Mouse (Mus musculus): ENCODE results near the gene Abcb9. TPM values are rescaled to one million over a fixed set of nuclear protein-coding genes. Genes with fewer than 3 reads are reported as not detected.

Abcb9 gene
- polyA plus RNA-seq, 1 experiment from 2014 or later, result 0.20 TPM

GRCm38 (mm10) chr5:124100128-124101044 lies 4.8 kb upstream of the Abcb9 start:
- Histone ChIP-seq H3K27me3 (ENCODE audit: control insufficient read depth, insufficient read depth, low read length) (peaks cover 3% of the 10 kb centered on the region; the same call in 1 of the 2 replicates), H3K9ac (ENCODE audit: low read length) (no peak overlapping the region), H3K36me3 (ENCODE audit: control insufficient read depth, insufficient read depth, low read length) (no peaks in the 10 kb centered on the region), H3K4me2 (ENCODE audit: low read depth, severe bottlenecking) (no peak overlapping the region), H3K4me1 (ENCODE audit: control insufficient read depth, insufficient read depth, low read length) (no peaks in the 10 kb centered on the region), H3K4me3 (ENCODE audit: low read depth, low read length) (no peak overlapping the region), H3K27ac (replicated peaks; ENCODE audit: low read depth, low read length) (no peak overlapping the region), H3K9me3 (ENCODE audit: control insufficient read depth, low read length) (peaks cover 3% of the 10 kb centered on the region; the same call in 1 of the 2 replicates)
- 87% methylated on average over 11 of the region's 11 CpGs for WGBS
- no peak for DNase-seq (ENCODE audit: low spot score)
- ATAC-seq (ENCODE audit: insufficient number of reproducible peaks, low FRiP score, low TSS enrichment, low read depth), result no peak

GRCm38 (mm10) chr5:124098923-124099322 lies 3.3 kb upstream of the Abcb9 start:
- no peak for DNase-seq (ENCODE audit: low spot score)
- Histone ChIP-seq H3K4me3 (ENCODE audit: low read depth, low read length) (no peak overlapping the region), H3K36me3 (ENCODE audit: control insufficient read depth, insufficient read depth, low read length) (no peaks in the 10 kb centered on the region), H3K27me3 (ENCODE audit: control insufficient read depth, insufficient read depth, low read length) (peaks cover 10% of the 10 kb centered on the region; the same call in 1 of the 2 replicates), H3K9ac (ENCODE audit: low read length) (no peak overlapping the region), H3K9me3 (ENCODE audit: control insufficient read depth, low read length) (peaks cover 3% of the 10 kb centered on the region; the same call in 1 of the 2 replicates), H3K4me2 (ENCODE audit: low read depth, severe bottlenecking) (no peak overlapping the region), H3K27ac (replicated peaks; ENCODE audit: low read depth, low read length) (no peak overlapping the region), H3K4me1 (ENCODE audit: control insufficient read depth, insufficient read depth, low read length) (no peaks in the 10 kb centered on the region)
- 77% methylated on average over 2 of the region's 2 CpGs for WGBS
- ATAC-seq (ENCODE audit: insufficient number of reproducible peaks, low FRiP score, low TSS enrichment, low read depth), result no peak

DNA sequence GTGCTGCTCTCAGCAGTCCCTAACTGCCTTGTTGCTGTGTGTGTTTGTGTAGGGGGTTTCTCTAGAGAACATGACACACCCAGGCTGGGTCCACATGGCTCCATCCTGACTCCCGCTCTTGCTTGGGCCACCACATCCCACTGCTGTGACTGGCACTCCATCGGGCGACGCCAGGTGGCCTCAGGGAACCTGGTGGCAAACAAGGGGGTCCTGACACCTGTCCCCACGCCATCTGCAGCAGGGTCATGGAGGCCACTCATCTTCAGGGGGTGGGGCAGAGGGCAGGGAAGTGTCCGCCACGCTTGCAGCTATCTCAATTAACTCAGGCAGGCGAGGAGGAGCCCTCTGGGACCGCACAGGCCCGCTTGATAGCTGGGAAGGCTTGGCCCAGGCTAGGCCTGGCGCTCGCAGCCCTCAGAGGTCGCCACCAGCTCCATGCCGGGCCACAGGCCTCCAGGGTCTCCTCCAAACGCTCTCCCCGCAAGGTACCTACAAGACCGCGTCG lies 469 bp downstream of the Abcb9 start:
- Histone ChIP-seq H3K9ac (ENCODE audit: low read length) (no peak overlapping the region), H3K9me3 (ENCODE audit: control insufficient read depth, low read length) (peaks cover 3% of the 10 kb centered on the region; the same call in 1 of the 2 replicates), H3K36me3 (ENCODE audit: control insufficient read depth, insufficient read depth, low read length) (no peaks in the 10 kb centered on the region), H3K27ac (replicated peaks; ENCODE audit: low read depth, low read length) (no peak overlapping the region), H3K27me3 (ENCODE audit: control insufficient read depth, insufficient read depth, low read length) (peaks cover 10% of the 10 kb centered on the region; the same call in 1 of the 2 replicates), H3K4me1 (ENCODE audit: control insufficient read depth, insufficient read depth, low read length) (no peaks in the 10 kb centered on the region), H3K4me3 (ENCODE audit: low read depth, low read length) (peak overlapping the region; percentile 35), H3K4me2 (ENCODE audit: low read depth, severe bottlenecking) (peak overlapping the region; percentile 71)
- WGBS, result 11% methylated on average over 19 of the region's 19 CpGs
- ATAC-seq (ENCODE audit: insufficient number of reproducible peaks, low FRiP score, low TSS enrichment, low read depth) (peak; percentile 37; the same call in 1 of the 2 replicates), DNase-seq (ENCODE audit: low spot score) (no peak)

GRCm38 (mm10) chr5:124093852-124094604 lies 1.6 kb downstream of the Abcb9 start:
- no peak for ATAC-seq (ENCODE audit: insufficient number of reproducible peaks, low FRiP score, low TSS enrichment, low read depth)
- Histone ChIP-seq H3K9ac (ENCODE audit: low read length) (no peak overlapping the region), H3K36me3 (ENCODE audit: control insufficient read depth, insufficient read depth, low read length) (no peaks in the 10 kb centered on the region), H3K4me2 (ENCODE audit: low read depth, severe bottlenecking) (no peak overlapping the region), H3K4me1 (ENCODE audit: control insufficient read depth, insufficient read depth, low read length) (no peaks in the 10 kb centered on the region), H3K4me3 (ENCODE audit: low read depth, low read length) (no peak overlapping the region), H3K9me3 (ENCODE audit: control insufficient read depth, low read length) (no peaks in the 10 kb centered on the region; the same call in 1 of the 2 replicates), H3K27ac (replicated peaks; ENCODE audit: low read depth, low read length) (no peak overlapping the region), H3K27me3 (ENCODE audit: control insufficient read depth, insufficient read depth, low read length) (peaks cover 10% of the 10 kb centered on the region; the same call in 1 of the 2 replicates)
- no peak for DNase-seq (ENCODE audit: low spot score)
- WGBS, result 82% methylated on average over 12 of the region's 12 CpGs

DNA sequence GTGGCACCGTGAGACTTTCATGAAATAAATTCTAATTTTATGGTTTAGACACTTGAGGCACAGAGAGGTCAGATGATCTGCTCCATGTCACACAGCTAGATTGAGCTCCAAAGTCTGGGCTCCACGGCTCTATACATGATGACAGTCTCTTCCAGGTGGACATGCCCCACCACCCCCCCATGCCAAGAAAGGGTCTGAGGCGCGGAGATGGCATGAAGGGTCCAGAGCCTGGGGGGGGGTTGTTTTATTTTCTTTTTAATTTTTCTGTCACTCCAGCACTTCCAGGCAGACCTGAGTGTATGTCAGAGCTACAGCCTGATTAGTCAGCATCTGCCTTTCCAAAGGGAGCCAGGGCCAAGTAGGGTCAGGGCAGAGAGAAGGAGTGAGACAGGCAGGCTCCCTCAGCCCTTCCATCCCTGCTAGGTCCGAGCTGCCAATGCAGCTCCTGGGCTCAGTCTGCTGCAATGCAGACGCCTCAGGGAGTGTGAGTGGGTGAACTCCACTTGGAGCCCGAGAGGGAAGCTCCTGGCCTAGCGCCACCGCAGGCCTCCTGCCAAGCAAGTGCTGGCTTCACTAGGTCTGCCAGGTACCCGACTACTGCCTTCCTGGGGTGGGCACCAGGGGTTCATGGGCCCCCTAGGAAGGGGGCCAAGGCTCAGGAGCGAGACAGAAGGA lies 2.3 kb downstream of the Abcb9 start:
- ATAC-seq (ENCODE audit: insufficient number of reproducible peaks, low FRiP score, low TSS enrichment, low read depth) (no peak), DNase-seq (ENCODE audit: low spot score) (no peak)
- H3K4me3 ChIP-seq (ENCODE audit: low read depth, low read length), result no peak overlapping the region
- no peaks in the 10 kb centered on the region for H3K9me3 ChIP-seq (ENCODE audit: control insufficient read depth, low read length)
- no peak overlapping the region for H3K27ac ChIP-seq (replicated peaks; ENCODE audit: low read depth, low read length)
- no peak overlapping the region for H3K4me2 ChIP-seq (ENCODE audit: low read depth, severe bottlenecking)
- no peaks in the 10 kb centered on the region for H3K4me1 ChIP-seq (ENCODE audit: control insufficient read depth, insufficient read depth, low read length)
- H3K36me3 ChIP-seq (ENCODE audit: control insufficient read depth, insufficient read depth, low read length), result no peaks in the 10 kb centered on the region
- no peak overlapping the region for H3K9ac ChIP-seq (ENCODE audit: low read length)
- peaks cover 10% of the 10 kb centered on the region; the same call in 1 of the 2 replicates for H3K27me3 ChIP-seq (ENCODE audit: control insufficient read depth, insufficient read depth, low read length)
- WGBS, result 79% methylated on average over 11 of the region's 11 CpGs

- Histone ChIP-seq H3K36me3 (ENCODE audit: control insufficient read depth, insufficient read depth, low read length) (no peaks in the 10 kb centered on the region), H3K27ac (replicated peaks; ENCODE audit: low read depth, low read length) (no peak overlapping the region), H3K9me3 (ENCODE audit: control insufficient read depth, low read length) (no peaks in the 10 kb centered on the region), H3K4me1 (ENCODE audit: control insufficient read depth, insufficient read depth, low read length) (no peaks in the 10 kb centered on the region), H3K4me2 (ENCODE audit: low read depth, severe bottlenecking) (no peak overlapping the region), H3K4me3 (ENCODE audit: low read depth, low read length) (no peak overlapping the region), H3K27me3 (ENCODE audit: control insufficient read depth, insufficient read depth, low read length) (peaks cover 10% of the 10 kb centered on the region; the same call in 1 of the 2 replicates), H3K9ac (ENCODE audit: low read length) (no peak overlapping the region)
- no peak for DNase-seq (ENCODE audit: low spot score)
- 63% methylated on average over 9 of the region's 9 CpGs for WGBS
- ATAC-seq (ENCODE audit: insufficient number of reproducible peaks, low FRiP score, low TSS enrichment, low read depth), result no peak
These were observed 3.6 kb downstream of the Abcb9 start for GRCm38 (mm10) chr5:124091951-124092406.

- H3K4me1 ChIP-seq (ENCODE audit: control insufficient read depth, insufficient read depth, low read length), result no peaks in the 10 kb centered on the region
- no peak for ATAC-seq (ENCODE audit: insufficient number of reproducible peaks, low FRiP score, low TSS enrichment, low read depth)
- WGBS, result 78% methylated on average over 23 of the region's 23 CpGs
- H3K36me3 ChIP-seq (ENCODE audit: control insufficient read depth, insufficient read depth, low read length), result no peaks in the 10 kb centered on the region
- no peak overlapping the region for H3K4me2 ChIP-seq (ENCODE audit: low read depth, severe bottlenecking)
- no peak overlapping the region for H3K4me3 ChIP-seq (ENCODE audit: low read depth, low read length)
- no peak for DNase-seq (ENCODE audit: low spot score)
- H3K9me3 ChIP-seq (ENCODE audit: control insufficient read depth, low read length), result no peaks in the 10 kb centered on the region
- H3K9ac ChIP-seq (ENCODE audit: low read length), result no peak overlapping the region
- H3K27ac ChIP-seq (replicated peaks; ENCODE audit: low read depth, low read length), result no peak overlapping the region
- peaks cover 3% of the 10 kb centered on the region; the same call in 1 of the 2 replicates for H3K27me3 ChIP-seq (ENCODE audit: control insufficient read depth, insufficient read depth, low read length)
These were observed 5.7 kb downstream of the Abcb9 start for GRCm38 (mm10) chr5:124089868-124090267.

GRCm38 (mm10) chr5:124086876-124087275 lies 8.7 kb downstream of the Abcb9 start:
- Histone ChIP-seq H3K9me3 (ENCODE audit: control insufficient read depth, low read length) (no peaks in the 10 kb centered on the region), H3K36me3 (ENCODE audit: control insufficient read depth, insufficient read depth, low read length) (no peaks in the 10 kb centered on the region), H3K4me1 (ENCODE audit: control insufficient read depth, insufficient read depth, low read length) (no peaks in the 10 kb centered on the region), H3K27ac (replicated peaks; ENCODE audit: low read depth, low read length) (no peak overlapping the region), H3K27me3 (ENCODE audit: control insufficient read depth, insufficient read depth, low read length) (no peaks in the 10 kb centered on the region), H3K4me2 (ENCODE audit: low read depth, severe bottlenecking) (no peak overlapping the region), H3K9ac (ENCODE audit: low read length) (no peak overlapping the region), H3K4me3 (ENCODE audit: low read depth, low read length) (no peak overlapping the region)
- DNase-seq (ENCODE audit: low spot score) (no peak), ATAC-seq (ENCODE audit: insufficient number of reproducible peaks, low FRiP score, low TSS enrichment, low read depth) (no peak)
- WGBS, result 88% methylated on average over 4 of the region's 4 CpGs

All from limb, embryonic 11.5 days (tissue).